Mouse (Mus musculus) cerebellum, adult 2 months (tissue): ENCODE results near the gene Usp48. TPM values are rescaled to one million over a fixed set of nuclear protein-coding genes. Genes with fewer than 3 reads are reported as not detected.

Experiments
- DNase-seq, 2 experiments: peaks; one replicate each; pipeline ENCODE4 v3.0.0; 2021
- H3K27ac ChIP-seq: fragments of 200-500 bp; 2 replicates; pipeline ENCODE4 v1.5.1; 2012; ENCODE audit warnings: low read length, control low read depth, inconsistent platforms; ENCODE audit not compliant: insufficient read depth
- H3K27me3 ChIP-seq: fragments of 200-500 bp; 2 replicates; pipeline ENCODE4 v1.6.1; 2012; ENCODE audit warnings: inconsistent platforms, mild to moderate bottlenecking, low read length, moderate library complexity; ENCODE audit not compliant: control insufficient read depth, insufficient read depth
- H3K4me1 ChIP-seq: fragments of 200-500 bp; 2 replicates; pipeline ENCODE4 v1.6.1; 2011; ENCODE audit warnings: low read length; ENCODE audit not compliant: control insufficient read depth, insufficient read depth
- H3K4me3 ChIP-seq: fragments of 200-500 bp; replicated peaks from 2 replicates; pipeline ENCODE3; 2011; ENCODE audit warnings: mild to moderate bottlenecking, low read depth, low read length, control low read depth; ENCODE audit not compliant: insufficient read depth
- CTCF ChIP-seq: fragments of 200-500 bp; IDR thresholded peaks from 2 replicates; pipeline ENCODE4 v1.5.1; 2011; ENCODE audit warnings: low read depth, mild to moderate bottlenecking, control low read depth, low read length, moderate library complexity, borderline replicate concordance; ENCODE audit not compliant: insufficient read depth
- POLR2A ChIP-seq: fragments of 200-500 bp; IDR thresholded peaks from 2 replicates; pipeline ENCODE4 v1.6.1; 2011; ENCODE audit warnings: low read length, control low read depth, borderline replicate concordance; ENCODE audit not compliant: insufficient read depth
- WGBS: fragments of 180-500 bp; shearing (Covaris S2); methylation state at CpG from one replicate; pipeline ENCODE4 v1.1.7; 2018; 5-methylcytosine and 5-hydroxymethylcytosine counted together
- polyA plus RNA-seq: library from polyadenylated mRNA; depleted of rRNA; stranded (reverse); fragments of >200 nt; gene quantifications from 2 replicates; pipeline ENCODE4 v1.2.3, GENCODE M21; 2012

Usp48 gene
- polyA plus RNA-seq, 1 experiment: 169 TPM

DNA sequence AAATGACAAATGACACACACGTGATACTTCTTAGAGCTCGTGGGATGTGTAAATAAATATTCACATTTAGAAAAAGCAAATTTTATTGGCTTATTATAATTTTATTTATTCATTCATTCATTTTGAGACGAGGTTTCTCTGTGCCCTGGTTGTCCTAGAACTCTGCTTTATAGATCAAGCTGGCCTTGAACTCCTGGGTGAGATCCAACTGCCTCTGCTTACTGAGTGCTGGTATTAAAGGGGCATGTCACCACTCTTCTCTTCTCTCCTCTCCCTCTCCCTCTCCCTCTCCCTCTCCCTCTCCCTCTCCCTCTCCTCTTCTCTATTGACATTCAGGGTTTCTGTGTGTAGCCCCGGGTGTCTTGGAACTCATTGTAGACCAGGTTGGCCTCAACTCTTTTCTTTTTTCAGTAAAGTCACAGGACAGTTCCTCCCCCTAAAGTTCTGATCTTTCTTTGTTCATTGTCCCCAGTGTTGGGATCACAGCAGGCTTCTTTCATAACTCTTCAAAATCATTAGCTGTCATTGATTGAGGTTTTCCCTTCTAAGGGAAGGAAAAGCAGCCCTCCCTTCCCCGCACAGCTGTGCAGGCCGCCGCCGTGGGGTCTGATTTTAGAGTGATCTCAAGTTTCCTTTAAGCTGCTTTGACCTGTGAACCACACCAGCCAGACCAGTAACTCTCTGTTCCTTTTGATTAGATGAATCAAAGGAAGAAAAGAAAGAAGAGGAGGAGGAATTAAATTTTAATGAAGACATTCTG is 34.1 kb downstream of the Usp48 start:
- Histone ChIP-seq H3K4me1 (no peaks in the 10 kb centered on the region), H3K27me3 (no peaks in the 10 kb centered on the region), H3K4me3 (no peak overlapping the region), H3K27ac (no peak overlapping the region)
- TF ChIP-seq POLR2A: no peak
- no peak for TF ChIP-seq CTCF
- 49% methylated on average over 8 of the region's 8 CpGs for WGBS
- no peak for DNase-seq

DNA sequence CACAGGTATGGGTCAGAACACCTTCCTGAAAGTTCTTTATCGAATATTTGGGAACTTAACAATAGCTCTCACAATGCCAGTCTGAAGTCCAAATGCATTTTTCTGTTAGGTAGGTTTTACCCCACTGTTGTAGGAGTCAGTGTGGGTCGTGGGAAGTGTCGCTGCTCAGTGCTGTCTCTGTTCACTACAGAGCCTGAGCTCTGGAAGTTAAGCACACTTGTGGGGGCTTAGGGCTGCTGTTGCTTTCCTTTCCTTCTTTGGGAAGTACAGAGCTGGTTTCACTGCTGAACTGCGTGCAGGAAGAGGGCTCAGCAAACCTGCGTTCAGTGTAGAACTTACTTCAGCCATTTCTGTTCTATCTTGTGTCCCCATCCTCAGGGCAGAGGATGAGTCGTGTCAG is 34.8 kb downstream of the Usp48 start:
- no peak for TF ChIP-seq POLR2A
- no peak for TF ChIP-seq CTCF
- H3K27me3 ChIP-seq: no peaks in the 10 kb centered on the region
- H3K4me1 ChIP-seq: no peaks in the 10 kb centered on the region; the same call in 1 of the 2 replicates
- no peak overlapping the region for H3K4me3 ChIP-seq
- WGBS: 82% methylated on average over 6 of the region's 6 CpGs
- DNase-seq: no peak
- H3K27ac ChIP-seq: no peak overlapping the region

DNA sequence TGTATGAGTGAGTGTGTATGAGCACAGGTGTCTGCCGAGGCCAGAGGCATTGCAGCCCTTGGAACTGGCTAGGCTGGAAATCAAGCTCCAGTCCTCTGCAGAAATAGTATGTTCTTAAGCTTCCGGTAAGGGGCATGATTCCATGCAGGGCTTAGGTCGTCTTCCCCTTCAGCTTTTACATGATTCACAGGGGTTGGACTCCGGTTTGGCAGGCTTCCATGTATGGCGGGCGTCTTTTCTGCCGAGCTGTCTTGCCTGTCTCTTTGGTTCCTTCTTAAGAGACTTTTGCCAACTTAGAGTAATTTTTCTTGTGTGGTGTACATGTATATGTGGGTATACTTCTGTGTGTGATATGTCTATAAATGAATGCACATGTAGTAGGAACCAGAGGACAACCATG is 35.8 kb downstream of the Usp48 start:
- WGBS: 33% methylated on average over 7 of the region's 7 CpGs
- DNase-seq: no peak
- Histone ChIP-seq H3K27ac (no peak overlapping the region), H3K27me3 (no peaks in the 10 kb centered on the region), H3K4me1 (no peaks in the 10 kb centered on the region; the same call in 1 of the 2 replicates), H3K4me3 (no peak overlapping the region)
- TF ChIP-seq POLR2A (no peak), CTCF (no peak)

DNA sequence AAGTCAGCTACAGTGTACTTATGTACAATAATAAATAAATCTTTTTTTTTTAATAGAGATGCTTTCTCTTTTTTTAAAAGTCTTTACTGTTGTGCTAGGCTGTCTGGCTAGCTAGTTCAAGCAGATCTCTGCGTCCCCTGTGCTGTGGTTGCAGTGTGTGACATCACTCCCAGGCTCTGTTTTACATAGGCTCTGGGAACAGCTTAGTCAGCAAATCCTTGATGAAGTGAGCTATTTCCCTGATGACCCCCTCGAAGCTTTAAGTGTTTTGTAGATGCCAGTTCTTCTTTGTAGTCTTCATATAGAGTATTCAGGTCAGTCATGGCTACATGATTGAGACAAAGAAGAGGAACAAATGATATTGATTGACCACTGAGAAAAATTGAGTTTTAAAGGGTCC is 36.6 kb downstream of the Usp48 start:
- TF ChIP-seq POLR2A (no peak), CTCF (no peak)
- Histone ChIP-seq H3K27me3 (no peaks in the 10 kb centered on the region), H3K4me1 (no peaks in the 10 kb centered on the region; the same call in 1 of the 2 replicates), H3K4me3 (no peak overlapping the region), H3K27ac (no peak overlapping the region)
- WGBS: 86% methylated on average over 2 of the region's 2 CpGs
- DNase-seq: no peak

DNA sequence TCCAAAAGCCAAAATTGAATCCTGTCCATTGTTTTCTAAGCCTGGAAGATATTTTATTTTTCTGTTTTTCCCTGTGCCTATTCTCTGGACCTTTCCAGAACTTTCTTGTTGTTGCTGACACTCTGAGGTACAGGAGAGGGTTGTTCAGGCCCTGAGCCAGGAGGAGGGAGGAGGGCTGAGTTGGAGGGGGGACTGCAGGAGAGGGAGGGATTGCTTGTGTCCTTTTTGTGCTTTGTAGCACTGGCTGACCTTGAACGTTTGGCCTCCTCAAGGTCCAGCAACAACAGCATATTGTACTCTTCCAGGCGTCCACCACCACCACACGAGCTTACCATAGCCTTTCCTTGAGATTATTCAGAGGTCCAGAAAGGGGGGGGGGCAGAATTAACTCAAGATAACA is 38.0 kb downstream of the Usp48 start:
- H3K4me3 ChIP-seq: no peak overlapping the region
- no peak for DNase-seq
- TF ChIP-seq CTCF (no peak), POLR2A (no peak)
- H3K4me1 ChIP-seq: no peaks in the 10 kb centered on the region; the same call in 1 of the 2 replicates
- WGBS: 68% methylated on average over 3 of the region's 3 CpGs
- no peaks in the 10 kb centered on the region for H3K27me3 ChIP-seq
- no peak overlapping the region for H3K27ac ChIP-seq

DNA sequence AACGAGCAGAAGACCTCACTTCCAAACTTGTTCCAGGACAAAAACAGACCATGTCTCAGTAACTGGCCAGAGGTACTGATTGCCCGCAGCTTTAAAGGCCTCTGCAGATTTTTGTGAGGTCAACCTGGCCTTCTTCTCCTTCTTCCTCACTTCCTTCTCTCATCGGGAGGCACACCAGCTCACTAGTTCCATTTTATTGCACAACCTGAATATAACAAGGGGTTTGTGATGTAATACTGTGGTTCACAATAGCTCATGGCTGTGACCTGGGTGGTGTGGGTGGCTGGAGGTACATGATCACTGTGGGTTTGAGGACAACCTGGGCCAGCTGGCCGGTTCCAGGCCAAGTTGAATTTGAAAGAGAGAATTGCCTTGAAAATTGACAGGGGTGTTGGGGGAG is 39.8 kb downstream of the Usp48 start:
- no peak for TF ChIP-seq CTCF
- TF ChIP-seq POLR2A: no peak
- Histone ChIP-seq H3K4me1 (no peaks in the 10 kb centered on the region; the same call in 1 of the 2 replicates), H3K27me3 (no peaks in the 10 kb centered on the region), H3K27ac (no peak overlapping the region), H3K4me3 (no peak overlapping the region)
- 84% methylated on average over 4 of the region's 4 CpGs for WGBS
- DNase-seq: no peak

DNA sequence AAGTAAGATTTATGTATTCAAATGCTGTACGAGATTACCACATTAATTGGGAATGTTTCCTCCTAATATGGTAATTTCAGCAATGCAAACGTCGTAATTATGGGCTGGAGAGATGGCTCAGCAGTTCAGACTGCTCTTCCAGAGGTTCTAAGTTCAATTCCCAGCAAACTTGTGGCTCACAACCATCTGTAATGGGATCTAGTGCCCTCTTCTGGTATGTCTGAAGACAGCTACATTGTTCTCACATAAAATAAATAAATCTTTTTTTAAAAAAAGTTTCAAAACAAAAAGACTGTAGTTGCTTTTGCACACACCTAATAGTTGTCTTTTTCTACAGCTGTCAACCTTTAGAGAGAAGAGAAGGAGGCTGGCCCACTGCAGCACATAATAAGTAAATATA is 43.0 kb downstream of the Usp48 start:
- H3K4me1 ChIP-seq: no peaks in the 10 kb centered on the region; the same call in 1 of the 2 replicates
- H3K27me3 ChIP-seq: no peaks in the 10 kb centered on the region
- WGBS: 91% methylated on average over 3 of the region's 3 CpGs
- DNase-seq: no peak
- no peak overlapping the region for H3K4me3 ChIP-seq
- TF ChIP-seq CTCF (no peak), POLR2A (no peak)
- no peak overlapping the region for H3K27ac ChIP-seq

DNA sequence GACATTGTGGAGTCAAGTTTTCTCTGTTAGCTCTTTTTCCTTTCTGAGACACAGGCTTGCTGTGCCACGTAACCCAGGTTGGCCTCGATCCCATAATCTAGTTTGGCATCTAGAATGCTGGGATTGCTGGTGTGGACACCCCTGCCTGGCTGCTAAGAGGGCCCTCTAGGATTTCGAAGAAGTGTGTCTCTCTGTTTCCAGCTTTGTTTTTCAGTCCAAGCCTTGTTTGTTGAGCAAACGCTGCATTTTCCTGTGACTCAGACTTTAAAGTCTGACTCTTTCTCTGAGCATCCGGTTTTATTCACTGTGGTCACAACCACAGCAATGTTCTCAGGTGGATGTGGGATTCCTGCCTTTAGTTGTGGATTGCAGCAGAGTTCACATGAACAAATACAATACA is 48.0 kb downstream of the Usp48 start:
- Histone ChIP-seq H3K4me1 (no peaks in the 10 kb centered on the region), H3K27ac (no peak overlapping the region), H3K27me3 (no peaks in the 10 kb centered on the region), H3K4me3 (no peak overlapping the region)
- TF ChIP-seq CTCF (no peak), POLR2A (no peak)
- DNase-seq: peak in 1 of 2 experiments; percentile 31
- 50% methylated on average over 5 of the region's 5 CpGs for WGBS
